Comparison of ENCODE assay signal across 7 mouse cellular contexts in genomic region chr5:44943023-44943921, GRCm38 (mm10).
DNase-seq lines count a peak whose midpoint lies in the region; ATAC-seq lines count a peak whose summit lies in the region.

No protein-coding gene starts in this region.

- peak; percentile 59 for ATAC-seq in intestine, embryonic 16.5 days
- peak; percentile 87 for ATAC-seq in midbrain, embryonic 11.5 days (ENCODE audit: low FRiP score)
- ATAC-seq in heart, embryonic 12.5 days (ENCODE audit: insufficient number of reproducible peaks, low FRiP score), result no peak

- H3K36me3 ChIP-seq in intestine, embryonic 16.5 days (ENCODE audit: control insufficient read depth, insufficient read depth, low read length), result no peaks in the 10 kb centered on the region
- no peaks in the 10 kb centered on the region for H3K36me3 ChIP-seq in midbrain, embryonic 11.5 days (ENCODE audit: control insufficient read depth, insufficient read depth, low read length)
- no peaks in the 10 kb centered on the region for H3K36me3 ChIP-seq in heart, embryonic 12.5 days

- no peak overlapping the region for H3K4me2 ChIP-seq in intestine, embryonic 16.5 days (ENCODE audit: low read depth, low read length)
- no peak overlapping the region for H3K4me2 ChIP-seq in midbrain, embryonic 11.5 days
- no peak overlapping the region for H3K4me2 ChIP-seq in heart, embryonic 12.5 days

- no peak overlapping the region for H3K9ac ChIP-seq in intestine, embryonic 16.5 days (ENCODE audit: low read depth, low read length)
- no peak overlapping the region for H3K9ac ChIP-seq in midbrain, embryonic 11.5 days (ENCODE audit: low read length)
- no peak overlapping the region for H3K9ac ChIP-seq in heart, embryonic 12.5 days

- H3K4me1 ChIP-seq in intestine, embryonic 16.5 days (ENCODE audit: control insufficient read depth, insufficient read depth, low read length), result peaks cover 6% of the 10 kb centered on the region; the same call in 1 of the 2 replicates
- peaks cover 13% of the 10 kb centered on the region for H3K4me1 ChIP-seq in midbrain, embryonic 11.5 days (ENCODE audit: control insufficient read depth, insufficient read depth, low read length)
- H3K4me1 ChIP-seq in heart, embryonic 12.5 days (replicated peaks), result 0 out of 2 replicates have a peak, but pooled peaks cover 5% of the 10 kb centered on the region

- 34% methylated on average over 7 of the region's 7 CpGs for WGBS in intestine, embryonic 16.5 days
- 28% methylated on average over 7 of the region's 7 CpGs for WGBS in midbrain, embryonic 11.5 days
- WGBS in heart, embryonic 12.5 days, result 56% methylated on average over 7 of the region's 7 CpGs

- H3K27me3 ChIP-seq in intestine, embryonic 16.5 days (replicated peaks; ENCODE audit: control insufficient read depth, insufficient read depth, low read length), result no peaks in the 10 kb centered on the region
- H3K27me3 ChIP-seq in midbrain, embryonic 11.5 days (ENCODE audit: control insufficient read depth, insufficient read depth, low read length), result no peaks in the 10 kb centered on the region
- H3K27me3 ChIP-seq in heart, embryonic 12.5 days (replicated peaks), result no peaks in the 10 kb centered on the region

- peak; percentile 51 for DNase-seq in MN1 (ENCODE audit: low spot score)
- peak; percentile 22 for DNase-seq in adipocyte (ENCODE audit: low spot score)
- DNase-seq in midbrain, embryonic 11.5 days (ENCODE audit: low spot score, missing footprints), result peak; percentile 88
- DNase-seq in cerebellum, postnatal 14 days, result no peak
- no peak for DNase-seq in c-Kit-positive CD71-positive TER-119-positive erythroid progenitor cells, embryonic 14.5 days (ENCODE audit: low spot score)

- H3K4me3 ChIP-seq in intestine, embryonic 16.5 days (ENCODE audit: low read length), result no peak overlapping the region
- H3K4me3 ChIP-seq in midbrain, embryonic 11.5 days (ENCODE audit: low read depth, low read length), result no peak overlapping the region
- H3K4me3 ChIP-seq in heart, embryonic 12.5 days, result no peak overlapping the region

- H3K27ac ChIP-seq in intestine, embryonic 16.5 days (ENCODE audit: low read length), result peak overlapping the region; percentile 18; the same call in 1 of the 2 replicates
- H3K27ac ChIP-seq in midbrain, embryonic 11.5 days (ENCODE audit: low read depth, low read length), result no peak overlapping the region
- no peak overlapping the region for H3K27ac ChIP-seq in heart, embryonic 12.5 days (ENCODE audit: poor library complexity, severe bottlenecking)

- no peaks in the 10 kb centered on the region for H3K9me3 ChIP-seq in intestine, embryonic 16.5 days (ENCODE audit: control insufficient read depth, low read length)
- H3K9me3 ChIP-seq in midbrain, embryonic 11.5 days (ENCODE audit: control insufficient read depth, low read length), result no peaks in the 10 kb centered on the region
- no peaks in the 10 kb centered on the region for H3K9me3 ChIP-seq in heart, embryonic 12.5 days (replicated peaks)

Comparison
In these comparisons a context has a peak if more than half of its experiments do, and no peak if none do; other contexts are left out.
1. DNase-seq: peak in MN1 (single experiment), adipocyte (single experiment) and midbrain, embryonic 11.5 days (single experiment); none in cerebellum, postnatal 14 days (0 of 2) and c-Kit-positive CD71-positive TER-119-positive erythroid progenitor cells, embryonic 14.5 days (single experiment).